9 mouse cellular contexts compared by ENCODE assay signal in the genomic region with DNA sequence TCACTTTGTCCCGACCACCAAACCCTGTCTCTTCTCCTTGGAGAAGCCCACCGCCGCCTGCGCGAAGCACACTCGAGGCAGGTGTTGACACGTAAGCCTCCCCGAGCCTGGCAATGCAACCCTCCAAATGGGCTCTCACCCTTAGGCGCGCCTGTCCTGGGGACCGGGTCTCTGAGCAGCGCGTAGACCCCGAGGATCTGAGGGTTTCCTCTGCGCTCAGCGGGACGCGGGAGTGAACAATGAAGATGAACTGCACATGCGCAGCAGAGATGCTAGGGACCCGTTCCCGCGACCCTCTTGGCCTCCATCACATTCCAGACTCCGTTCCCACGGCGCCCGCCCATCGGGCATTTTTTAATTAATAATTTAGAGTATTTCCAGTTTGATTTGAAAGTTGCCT. TPM values are rescaled to one million over a fixed set of nuclear protein-coding genes. Genes with fewer than 3 reads are reported as not detected.
A peak's percentile ranks its signal among the peaks of the same experiment; 100 is the strongest.
DNase-seq lines count a peak whose midpoint lies in the region; ATAC-seq and TF ChIP-seq lines count a peak whose summit lies in the region.
"Had no signal": no experiment of that assay in that cellular context is flagged by ENCODE, and none has a peak within 500 bp of the region (broad histone marks: within the 10 kb centered on the region; RNA-seq: fewer than 3 reads in every experiment).

Zfp663 (minus strand) TSS at position 234 of the 400 bp plus-strand sequence.

- ATAC-seq in heart, postnatal 0 days (ENCODE audit: insufficient read depth, low read depth): no peak
- ATAC-seq in hindbrain, postnatal 0 days: no peak
- ATAC-seq in megakaryocyte-erythroid progenitor cell, adult 5-6 weeks (replicated peaks; ENCODE audit: low FRiP score, low TSS enrichment, poor library complexity, severe bottlenecking): no peak

- H3K4me2 ChIP-seq in heart, postnatal 0 days (ENCODE audit: low read depth, low read length): peak within 1 kb of the TSS; percentile 24
- peak within 1 kb of the TSS; percentile 77 for H3K4me2 ChIP-seq in hindbrain, postnatal 0 days (ENCODE audit: low read depth, low read length)
- peak within 1 kb of the TSS; percentile 61 for H3K4me2 ChIP-seq in myocyte (ENCODE audit: low read depth)

- no peaks in the 10 kb centered on the region for H3K36me3 ChIP-seq in heart, postnatal 0 days (replicated peaks; ENCODE audit: control insufficient read depth, insufficient read depth, low read length)
- H3K36me3 ChIP-seq in hindbrain, postnatal 0 days (ENCODE audit: insufficient read depth, low read length): no peaks in the 10 kb centered on the region
- H3K36me3 ChIP-seq in myocyte (ENCODE audit: control insufficient read depth, insufficient read depth): no peaks in the 10 kb centered on the region

- H3K27me3 ChIP-seq in heart, postnatal 0 days (ENCODE audit: control insufficient read depth, insufficient read depth, low read length): peaks cover 47% of the 10 kb centered on the region
- no peaks in the 10 kb centered on the region for H3K27me3 ChIP-seq in hindbrain, postnatal 0 days (ENCODE audit: insufficient read depth, low read length)
- H3K27me3 ChIP-seq in myocyte (ENCODE audit: control insufficient read depth, insufficient read depth, insufficient read length): peaks cover 19% of the 10 kb centered on the region

- no peaks in the 10 kb centered on the region for H3K4me1 ChIP-seq in heart, postnatal 0 days (ENCODE audit: control insufficient read depth, insufficient read depth)
- no peaks in the 10 kb centered on the region for H3K4me1 ChIP-seq in hindbrain, postnatal 0 days (ENCODE audit: insufficient read depth, low read length)

- no peaks in the 10 kb centered on the region for H3K79me2 ChIP-seq in myocyte (ENCODE audit: control insufficient read depth, insufficient read depth)

- no peaks in the 10 kb centered on the region for H3K9me3 ChIP-seq in heart, postnatal 0 days (replicated peaks; ENCODE audit: control insufficient read depth, low read length)
- H3K9me3 ChIP-seq in hindbrain, postnatal 0 days (ENCODE audit: low read length): no peaks in the 10 kb centered on the region

- H3K4me3 ChIP-seq in heart, postnatal 0 days (ENCODE audit: low read depth, low read length): no peak within 1 kb of the TSS
- H3K4me3 ChIP-seq in hindbrain, postnatal 0 days (ENCODE audit: low read length): peak within 1 kb of the TSS; percentile 42
- no peak within 1 kb of the TSS for H3K4me3 ChIP-seq in myocyte

- 3% methylated on average over 27 of the region's 27 CpGs for WGBS in heart, postnatal 0 days
- 2% methylated on average over 27 of the region's 27 CpGs for WGBS in hindbrain, postnatal 0 days

- DNase-seq in heart, postnatal 0 days (ENCODE audit: low spot score): no peak
- DNase-seq in heart, postnatal 4 days: no peak
- DNase-seq in embryo, embryonic 10.5 days (ENCODE audit: low spot score): peak; percentile 88
- DNase-seq in hindbrain, postnatal 0 days (ENCODE audit: low spot score): peak; percentile 64
- DNase-seq in spleen, postnatal 4 days (ENCODE audit: low spot score in 2 of 2): no peak
- DNase-seq in urinary bladder, adult 2 months (ENCODE audit: low spot score): no peak

- TF ChIP-seq POLR2A in myocyte (IDR thresholded peaks at IDR 0.05; ENCODE audit: insufficient read length, low read depth): no peak

- H3K9ac ChIP-seq in heart, postnatal 0 days (replicated peaks; ENCODE audit: low read depth, low read length): no peak within 1 kb of the TSS
- peak within 1 kb of the TSS; percentile 54 for H3K9ac ChIP-seq in hindbrain, postnatal 0 days (replicated peaks; ENCODE audit: low read length)

- TF ChIP-seq CTCF in heart, postnatal 0 days (IDR thresholded peaks at IDR 0.05; ENCODE audit: low read depth): no peak
- no peak for TF ChIP-seq CTCF in hindbrain, postnatal 0 days (IDR thresholded peaks at IDR 0.05; ENCODE audit: low read depth)

- H3K27ac ChIP-seq in heart, postnatal 0 days (ENCODE audit: low read depth): no peak within 1 kb of the TSS
- H3K27ac ChIP-seq in hindbrain, postnatal 0 days: no peak within 1 kb of the TSS

- no peak within 1 kb of the TSS for H3ac ChIP-seq in myocyte (ENCODE audit: control insufficient read depth, insufficient read length)

- TF ChIP-seq EP300 in heart, postnatal 0 days (IDR thresholded peaks at IDR 0.05; ENCODE audit: low read depth): no peak

TF ChIP-seq in myocyte, 11 proteins besides CTCF, POLR2A, EP300 and RAD21:
- TF ChIP-seq TCF12 (IDR thresholded peaks at IDR 0.05; ENCODE audit: insufficient read depth, poor library complexity, severe bottlenecking) (no peak), SRF (IDR thresholded peaks at IDR 0.05; ENCODE audit: control insufficient read depth, insufficient read length, low read depth) (no peak), MAX (IDR thresholded peaks at IDR 0.05; ENCODE audit: low read depth) (no peak), E2F4 (IDR thresholded peaks at IDR 0.05; ENCODE audit: insufficient read depth) (no peak), CEBPB (IDR thresholded peaks at IDR 0.05; ENCODE audit: insufficient read depth, poor library complexity, severe bottlenecking) (no peak), TCF3 (IDR thresholded peaks at IDR 0.05; ENCODE audit: insufficient read length, low read depth) (no peak), POLR2AphosphoS2 (IDR thresholded peaks at IDR 0.05; ENCODE audit: insufficient read length, low read depth) (no peak), MYOG (IDR thresholded peaks at IDR 0.05; ENCODE audit: control insufficient read depth in 1 of 3, insufficient read depth in 1 of 3, insufficient read length in 2 of 3, low read depth in 2 of 3) (no peak), USF1 (IDR thresholded peaks at IDR 0.05; ENCODE audit: low read depth) (no peak), REST (IDR thresholded peaks at IDR 0.05; ENCODE audit: insufficient read depth, insufficient read length) (no peak)
TF ChIP-seq in myocyte: peak in this region for 0.

RNA-seq across cellular contexts. Expression of gene Zfp663, which starts in this region (rescaled TPM):
- total RNA-seq in heart, postnatal 0 days (2014; rRNA removed; ENCODE audit: low replicate concordance): not detected in 2 replicates
- polyA plus RNA-seq in heart, postnatal 0 days (2015; fragmentation: Nextera tagmentation; extraction: Ambion mirVana): 0.07 TPM in 1 of 2 replicates, not detected in the other
- not detected for total RNA-seq in heart, postnatal 4 days (2021)
- 0.47 and 3.8 TPM in 2 replicates for total RNA-seq in hindbrain, postnatal 0 days (2014; rRNA removed)
- polyA plus RNA-seq in hindbrain, postnatal 0 days (2015; fragmentation: Nextera tagmentation; extraction: Ambion mirVana): 2.2 and 2.3 TPM in 2 replicates
- not detected for polyA plus RNA-seq in myocyte (2012; fragmentation: generic; extraction: Trizol)
- not detected in 2 replicates for total RNA-seq in megakaryocyte-erythroid progenitor cell, adult 5-6 weeks (2014; fragmentation: Nextera tagmentation)
- total RNA-seq in megakaryocyte-erythroid progenitor cell, adult 5-6 weeks (2017): not detected in 2 replicates
- polyA plus RNA-seq in urinary bladder, adult 2 months (2012; rRNA removed): 0.01 TPM in 1 of 2 replicates, not detected in the other
- total RNA-seq: CH12.LX had no signal

Comparison
In these comparisons a context has a peak if more than half of its experiments do, and no peak if none do; other contexts are left out.
1. DNase-seq: peak in embryo, embryonic 10.5 days (single experiment) and hindbrain, postnatal 0 days (single experiment); none in heart, postnatal 0 days (single experiment), heart, postnatal 4 days (single experiment), spleen, postnatal 4 days (0 of 2) and urinary bladder, adult 2 months (single experiment).
2. H3K4me2 ChIP-seq: peak in every context shown above with its lines; median percentile 77 in hindbrain, postnatal 0 days; 61 in myocyte; 24 in heart, postnatal 0 days.